Mouse (Mus musculus) embryonic facial prominence, embryonic 14.5 days (tissue): ENCODE measurements around the gene Slc22a6. TPM values are rescaled to one million over a fixed set of nuclear protein-coding genes. Genes with fewer than 3 reads are reported as not detected.

Experiments used
- polyA plus RNA-seq: library from polyadenylated mRNA; unstranded; fragments of >200 nt; fragmentation: Nextera tagmentation; extraction: Ambion mirVana; gene quantifications from 2 replicates; pipeline ENCODE4 v1.2.1, GENCODE M21; 2014

Slc22a6 gene
- polyA plus RNA-seq, 1 experiment from 2014 or later: 0.67 TPM

Other genes with a start within 250 kb of the Slc22a6 start
- gene Slc22a30, start 212.9 kb upstream of the Slc22a6 start, polyA plus RNA-seq: not detected in 2 replicates
- 0.59 and 1.3 TPM in 2 replicates for gene Slc22a8, start 26.8 kb upstream of the Slc22a6 start, polyA plus RNA-seq
- gene Chrm1, start 45.8 kb downstream of the Slc22a6 start, polyA plus RNA-seq: 0.35 and 0.45 TPM in 2 replicates
- gene Slc3a2, start 105.3 kb downstream of the Slc22a6 start, polyA plus RNA-seq: 100 and 107 TPM in 2 replicates
- 76.6 and 80.1 TPM in 2 replicates for gene Wdr74, start 117.8 kb downstream of the Slc22a6 start, polyA plus RNA-seq
- 0.85 and 1.9 TPM in 2 replicates for gene 1700092M07Rik, start 122.7 kb downstream of the Slc22a6 start, polyA plus RNA-seq
- gene Stx5a, start 123.4 kb downstream of the Slc22a6 start, polyA plus RNA-seq: 140 and 142 TPM in 2 replicates
- gene Nxf1, start 139.0 kb downstream of the Slc22a6 start, polyA plus RNA-seq: 152 and 171 TPM in 2 replicates
- gene Tmem223, start 153.0 kb downstream of the Slc22a6 start, polyA plus RNA-seq: 173 and 194 TPM in 2 replicates
- gene Tmem179b, start 156.4 kb downstream of the Slc22a6 start, polyA plus RNA-seq: 74.9 and 90.3 TPM in 2 replicates
- 16.5 and 18.1 TPM in 2 replicates for gene Taf6l, start 168.4 kb downstream of the Slc22a6 start, polyA plus RNA-seq
- gene Polr2g, start 180.5 kb downstream of the Slc22a6 start, polyA plus RNA-seq: 151 and 157 TPM in 2 replicates
- gene Zbtb3, start 184.5 kb downstream of the Slc22a6 start, polyA plus RNA-seq: 5.2 and 5.5 TPM in 2 replicates
- gene Ttc9c, start 201.3 kb downstream of the Slc22a6 start, polyA plus RNA-seq: 38.4 and 40.8 TPM in 2 replicates
- gene Hnrnpul2, start 202.0 kb downstream of the Slc22a6 start, polyA plus RNA-seq: 7.8 and 9.2 TPM in 2 replicates
- not detected in 2 replicates for gene AC129217.1, start 211.7 kb downstream of the Slc22a6 start, polyA plus RNA-seq
- 44.9 and 47.3 TPM in 2 replicates for gene Bscl2, start 219.4 kb downstream of the Slc22a6 start, polyA plus RNA-seq
- gene Gng3, start 221.2 kb downstream of the Slc22a6 start, polyA plus RNA-seq: 22.2 and 24.6 TPM in 2 replicates
- 1.6 and 2.4 TPM in 2 replicates for gene Lrrn4cl, start 232.7 kb downstream of the Slc22a6 start, polyA plus RNA-seq